Mouse (Mus musculus) G1E (cell line): ENCODE results near the gene Stag2. TPM values are rescaled to one million over a fixed set of nuclear protein-coding genes. Genes with fewer than 3 reads are reported as not detected.

ENCODE experiments used
- ATAC-seq: 2 replicates; pipeline ENCODE4 v1.8.0; 2016; ENCODE audit warnings: mild to moderate bottlenecking; ENCODE audit not compliant: insufficient number of reproducible peaks, poor library complexity, low FRiP score, severe bottlenecking; ENCODE audit errors: extremely low read depth
- DNase-seq: peaks from one replicate; pipeline ENCODE4 v3.0.0; 2012; ENCODE audit warnings: low spot score
- H3K27me3 ChIP-seq: 2 replicates; pipeline ENCODE4 v1.6.1; 2012; ENCODE audit warnings: mild to moderate bottlenecking, low read length, inconsistent platforms; ENCODE audit not compliant: insufficient read depth
- H3K36me3 ChIP-seq: replicated peaks from 2 replicates; pipeline ENCODE3; 2012; ENCODE audit warnings: mild to moderate bottlenecking, inconsistent platforms
- H3K4me1 ChIP-seq: 2 replicates; pipeline ENCODE4 v1.6.1; 2012; ENCODE audit warnings: low read depth, low read length, inconsistent platforms, mixed read lengths; ENCODE audit not compliant: insufficient read depth
- H3K4me3 ChIP-seq: 2 replicates; pipeline ENCODE4 v1.5.1; 2012; ENCODE audit warnings: low read depth, mild to moderate bottlenecking, inconsistent platforms, low read length, moderate library complexity, mixed read lengths
- H3K9me3 ChIP-seq: replicated peaks from 2 replicates; pipeline ENCODE4 v1.6.1; 2012; ENCODE audit warnings: inconsistent platforms
- CTCF ChIP-seq: IDR thresholded peaks from 2 replicates; pipeline ENCODE4 v1.5.1; 2012; ENCODE audit warnings: low read depth, low read length, inconsistent platforms, mixed read lengths
- GATA1 ChIP-seq: IDR thresholded peaks from 2 replicates; pipeline ENCODE4 v1.6.1; 2012; ENCODE audit warnings: borderline replicate concordance, low read length, inconsistent platforms, mixed read lengths
- GATA2 ChIP-seq: IDR thresholded peaks from 2 replicates; pipeline ENCODE4 v1.6.1; 2012; ENCODE audit warnings: low read depth, low read length, inconsistent platforms, borderline replicate concordance
- POLR2AphosphoS5 ChIP-seq: IDR thresholded peaks from 2 replicates; pipeline ENCODE4 v1.6.1; 2012; ENCODE audit warnings: low read depth, low read length, inconsistent platforms; ENCODE audit not compliant: insufficient replicate concordance
- TAL1 ChIP-seq: conservative IDR thresholded peaks from 2 replicates; pipeline ENCODE4 v1.6.1; 2012; ENCODE audit warnings: low read depth, low read length, inconsistent platforms, mixed read lengths
- polyA plus RNA-seq: library from polyadenylated mRNA; stranded (reverse); fragments of >175 nt; gene quantifications from 2 replicates; pipeline ENCODE4 v1.2.3, GENCODE M21; 2012
- total RNA-seq, 2 experiments: library from RNA; stranded (forward) in 1 of 2; stranded (reverse) in 1 of 2; fragments of 200-1000 nt in 1 of 2; fragments of >200 nt in 1 of 2; fragmentation: Nextera tagmentation in 1 of 2; gene quantifications; 2 replicates each; pipeline ENCODE4 v1.2.3; 2014 to 2017

The Stag2 gene
- total and polyA plus RNA-seq, 3 experiments = 14.1 to 667 (median 284) TPM

GRCm38 (mm10) chrX:42194608-42195007 lies 45.5 kb downstream of the Stag2 start:
- ATAC-seq (no peak), DNase-seq (no peak)
- TF ChIP-seq TAL1 = no peak
- no peak for TF ChIP-seq POLR2AphosphoS5
- no peak for TF ChIP-seq GATA1
- no peak for TF ChIP-seq GATA2
- no peak for TF ChIP-seq CTCF
- no peak overlapping the region for H3K4me3 ChIP-seq
- no peaks in the 10 kb centered on the region for H3K9me3 ChIP-seq
- H3K36me3 ChIP-seq = peaks cover 10% of the 10 kb centered on the region
- no peaks in the 10 kb centered on the region for H3K27me3 ChIP-seq
- H3K4me1 ChIP-seq = peaks cover 11% of the 10 kb centered on the region; the same call in 1 of the 2 replicates

- H3K4me1 ChIP-seq = peaks cover 4% of the 10 kb centered on the region; the same call in 1 of the 2 replicates
- DNase-seq (no peak), ATAC-seq (no peak)
- peaks cover 19% of the 10 kb centered on the region for H3K36me3 ChIP-seq
- H3K27me3 ChIP-seq = no peaks in the 10 kb centered on the region
- no peak overlapping the region for H3K4me3 ChIP-seq
- no peaks in the 10 kb centered on the region for H3K9me3 ChIP-seq
- TF ChIP-seq TAL1 (no peak), CTCF (no peak), POLR2AphosphoS5 (no peak), GATA1 (no peak), GATA2 (no peak)
These were observed 53.4 kb downstream of the Stag2 start for GRCm38 (mm10) chrX:42202482-42202881.

- Histone ChIP-seq H3K36me3 (peaks cover 29% of the 10 kb centered on the region), H3K4me3 (no peak overlapping the region), H3K27me3 (no peaks in the 10 kb centered on the region), H3K9me3 (no peaks in the 10 kb centered on the region), H3K4me1 (no peaks in the 10 kb centered on the region)
- DNase-seq (no peak), ATAC-seq (no peak)
- TF ChIP-seq TAL1 (peak; percentile 54), GATA2 (no peak), CTCF (no peak), POLR2AphosphoS5 (no peak), GATA1 (no peak)
These were observed 66.6 kb downstream of the Stag2 start for GRCm38 (mm10) chrX:42215742-42216141.

- TF ChIP-seq TAL1 = no peak
- no peak for TF ChIP-seq CTCF
- TF ChIP-seq GATA2 = no peak
- no peak for TF ChIP-seq GATA1
- TF ChIP-seq POLR2AphosphoS5 = no peak
- no peak overlapping the region for H3K4me3 ChIP-seq
- DNase-seq (no peak), ATAC-seq (no peak)
- no peaks in the 10 kb centered on the region for H3K27me3 ChIP-seq
- H3K4me1 ChIP-seq = no peaks in the 10 kb centered on the region
- peaks cover 40% of the 10 kb centered on the region for H3K36me3 ChIP-seq
- H3K9me3 ChIP-seq = no peaks in the 10 kb centered on the region
These were observed 101.2 kb downstream of the Stag2 start for GRCm38 (mm10) chrX:42250342-42250741.

- no peaks in the 10 kb centered on the region for H3K27me3 ChIP-seq
- TF ChIP-seq POLR2AphosphoS5 (no peak), GATA2 (no peak), GATA1 (no peak), TAL1 (no peak), CTCF (no peak)
- H3K4me1 ChIP-seq = no peaks in the 10 kb centered on the region
- ATAC-seq (no peak), DNase-seq (no peak)
- peaks cover 17% of the 10 kb centered on the region for H3K36me3 ChIP-seq
- H3K9me3 ChIP-seq = no peaks in the 10 kb centered on the region
- H3K4me3 ChIP-seq = no peak overlapping the region
These were observed 123.6 kb downstream of the Stag2 start for GRCm38 (mm10) chrX:42272713-42273112.

- peaks cover 5% of the 10 kb centered on the region for H3K36me3 ChIP-seq
- no peaks in the 10 kb centered on the region for H3K9me3 ChIP-seq
- ATAC-seq (no peak), DNase-seq (no peak)
- no peaks in the 10 kb centered on the region for H3K4me1 ChIP-seq
- TF ChIP-seq CTCF = no peak
- TF ChIP-seq POLR2AphosphoS5 = no peak
- no peak overlapping the region for H3K4me3 ChIP-seq
- H3K27me3 ChIP-seq = no peaks in the 10 kb centered on the region
These were observed 141.1 kb downstream of the Stag2 start for GRCm38 (mm10) chrX:42290215-42290614.

- Histone ChIP-seq H3K4me1 (no peaks in the 10 kb centered on the region), H3K9me3 (no peaks in the 10 kb centered on the region), H3K36me3 (no peaks in the 10 kb centered on the region), H3K27me3 (no peaks in the 10 kb centered on the region), H3K4me3 (no peak overlapping the region)
- ATAC-seq (no peak), DNase-seq (no peak)
- no peak for TF ChIP-seq GATA2
- TF ChIP-seq POLR2AphosphoS5 = no peak
- no peak for TF ChIP-seq CTCF
These were observed 166.1 kb downstream of the Stag2 start for GRCm38 (mm10) chrX:42315231-42315630.

- Histone ChIP-seq H3K27me3 (no peaks in the 10 kb centered on the region), H3K36me3 (no peaks in the 10 kb centered on the region), H3K9me3 (no peaks in the 10 kb centered on the region), H3K4me3 (no peak overlapping the region), H3K4me1 (no peaks in the 10 kb centered on the region)
- ATAC-seq (no peak), DNase-seq (no peak)
- TF ChIP-seq TAL1 (no peak), POLR2AphosphoS5 (no peak), GATA1 (no peak), GATA2 (no peak), CTCF (no peak)
These were observed 171.3 kb downstream of the Stag2 start for GRCm38 (mm10) chrX:42320424-42320823.
